Mouse (Mus musculus) frontal cortex, postnatal 10 days (tissue): ENCODE results near the gene Gm6583.
"Not testable (repeated sequence)": the region's sequence is repeated elsewhere in the genome, so short reads cannot be mapped to it uniquely, and the experiment has no call there.

Experiments used
- DNase-seq, 2 experiments: peaks; one replicate each; pipeline ENCODE4 v3.0.0; 2022; ENCODE audit warnings: low spot score in 2 of 2, mixed read lengths in 1 of 2

Gm6583 gene

GRCm38 (mm10) chr5:112324637-112325545 is 30.9 kb downstream of the Gm6583 start:
- no peak for DNase-seq

- DNase-seq, result no peak
Measured at GRCm38 (mm10) chr5:112323246-112323645, 32.6 kb downstream of the Gm6583 start.

GRCm38 (mm10) chr5:112321376-112321775 is 34.5 kb downstream of the Gm6583 start:
- DNase-seq, result no peak

GRCm38 (mm10) chr5:112320936-112321335 is 34.9 kb downstream of the Gm6583 start:
- peak; percentile 68 to 85 for DNase-seq

GRCm38 (mm10) chr5:112320379-112320778 is 35.5 kb downstream of the Gm6583 start:
- no peak for DNase-seq

- not testable (repeated sequence) for DNase-seq
Measured at GRCm38 (mm10) chr5:112319343-112319742, 36.5 kb downstream of the Gm6583 start.

- DNase-seq, result no peak
Measured at GRCm38 (mm10) chr5:112317328-112317727, 38.5 kb downstream of the Gm6583 start.

- no peak for DNase-seq
Measured at GRCm38 (mm10) chr5:112316468-112316867, 39.4 kb downstream of the Gm6583 start.

GRCm38 (mm10) chr5:112313222-112313885 is 42.5 kb downstream of the Gm6583 start:
- no peak for DNase-seq

- DNase-seq, result no peak
Measured at GRCm38 (mm10) chr5:112305842-112306241, 50.0 kb downstream of the Gm6583 start.
